Mouse (Mus musculus): ENCODE data around the gene Cdhr5.

Cdhr5 gene

DNA sequence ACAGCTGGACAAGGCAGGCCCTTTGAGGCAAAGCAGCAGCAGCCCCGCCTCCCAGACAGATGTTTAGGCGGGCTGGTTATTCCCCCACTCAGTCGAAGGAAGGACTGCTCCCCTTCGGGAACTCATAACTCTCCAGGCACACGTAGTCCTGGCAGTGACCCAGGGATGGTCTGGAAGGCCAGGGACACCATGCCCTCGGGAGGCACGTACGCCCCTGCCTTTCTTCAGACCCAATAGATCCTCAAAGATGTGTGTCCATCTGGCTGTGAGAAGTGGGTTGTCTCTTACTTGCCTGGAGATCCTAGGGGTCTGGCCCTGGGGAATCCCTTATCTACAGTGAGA, 54.5 kb downstream of the Cdhr5 start:
- no peak for DNase-seq

DNA sequence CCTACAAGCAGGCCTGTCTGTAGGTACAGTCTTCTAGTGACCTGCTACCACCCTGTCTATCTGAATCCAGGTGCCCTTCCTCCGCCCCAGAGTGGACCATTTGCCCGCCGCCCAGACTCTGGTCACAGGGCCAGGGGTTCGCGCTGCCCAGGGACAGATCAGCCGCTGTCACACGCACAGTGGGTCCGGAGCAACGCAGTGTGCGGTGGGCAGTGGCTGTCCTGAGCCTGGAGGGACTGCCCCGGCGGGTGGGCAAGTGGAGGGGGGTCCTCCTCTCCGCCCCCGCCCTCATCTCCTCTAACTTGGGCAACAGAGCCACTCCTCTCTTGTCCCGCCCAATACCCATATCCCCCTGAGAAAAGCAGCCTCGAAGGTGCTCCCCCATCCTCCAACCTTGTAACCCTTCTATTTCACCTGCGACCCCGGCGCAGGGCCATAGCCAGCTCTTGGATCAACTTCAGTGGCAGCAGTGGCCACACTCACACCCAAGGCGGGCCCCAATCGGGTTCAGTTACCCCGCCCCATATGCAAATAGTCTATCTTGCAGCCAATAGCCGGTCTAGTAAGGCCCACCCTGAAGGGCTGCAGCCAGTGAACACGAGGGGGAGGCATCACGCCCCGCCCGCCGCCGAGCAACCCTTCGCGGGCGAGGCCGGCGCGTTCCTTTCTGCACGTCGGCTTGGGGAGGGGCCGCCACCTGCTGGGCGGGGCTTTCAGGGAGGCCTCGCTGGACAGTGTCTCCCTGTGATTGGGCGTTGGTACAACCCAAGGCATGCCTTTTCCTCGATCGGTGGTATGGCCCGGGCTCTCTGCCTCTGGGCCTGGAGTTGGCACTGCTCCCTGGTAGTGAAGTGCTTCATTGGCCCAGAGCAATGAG, 55.1 kb downstream of the Cdhr5 start:
- DNase-seq: peak; percentile 91

DNA sequence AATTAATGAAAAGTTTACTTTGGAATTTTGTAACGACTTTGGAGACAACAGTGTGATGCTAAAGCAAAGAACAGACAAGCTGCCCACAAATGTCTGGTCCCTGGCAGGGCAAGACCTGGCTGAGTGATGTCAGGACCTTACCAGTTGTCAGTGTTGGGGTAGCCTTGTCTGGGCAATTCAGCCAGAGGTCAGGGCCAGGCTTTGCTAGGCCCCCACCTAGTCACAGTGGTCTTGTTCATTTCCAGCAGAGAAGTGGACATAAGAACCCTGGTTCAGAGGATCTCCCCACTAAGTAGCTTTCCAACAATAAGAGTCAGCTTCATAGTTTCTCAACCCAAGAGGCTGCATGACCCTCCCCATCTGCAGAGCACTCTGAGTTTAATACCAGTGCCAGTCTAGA, 56.2 kb downstream of the Cdhr5 start:
- DNase-seq: no peak

DNA sequence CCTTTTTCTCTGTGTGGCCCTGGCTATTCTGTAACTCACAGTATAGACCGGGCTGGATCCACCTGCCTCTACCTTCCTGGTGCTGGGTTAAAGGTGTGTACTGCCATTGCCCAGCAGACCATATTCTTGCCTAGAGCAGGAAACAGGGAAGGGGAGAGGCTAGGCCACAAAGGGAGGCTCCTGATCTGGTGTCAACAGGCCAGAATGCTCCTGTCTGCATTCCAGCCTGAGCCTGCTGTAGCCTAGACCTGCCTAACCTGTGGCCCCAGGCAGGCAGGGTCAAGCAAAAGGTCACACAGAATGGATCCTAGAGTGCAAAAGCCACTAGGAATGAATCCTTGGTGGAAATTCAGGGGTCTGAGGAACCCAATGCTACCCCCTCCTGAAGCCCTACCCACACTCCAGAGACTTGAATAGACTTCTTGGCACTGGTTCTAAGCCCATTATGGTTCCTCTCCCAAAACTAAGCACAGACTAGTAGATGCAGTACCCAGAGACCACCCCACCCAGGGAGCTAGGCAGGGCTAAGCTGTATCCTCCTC, 57.0 kb downstream of the Cdhr5 start:
- DNase-seq: peak; percentile 32

All from cerebellum, adult 9-10 months (tissue).